In the genomic region with DNA sequence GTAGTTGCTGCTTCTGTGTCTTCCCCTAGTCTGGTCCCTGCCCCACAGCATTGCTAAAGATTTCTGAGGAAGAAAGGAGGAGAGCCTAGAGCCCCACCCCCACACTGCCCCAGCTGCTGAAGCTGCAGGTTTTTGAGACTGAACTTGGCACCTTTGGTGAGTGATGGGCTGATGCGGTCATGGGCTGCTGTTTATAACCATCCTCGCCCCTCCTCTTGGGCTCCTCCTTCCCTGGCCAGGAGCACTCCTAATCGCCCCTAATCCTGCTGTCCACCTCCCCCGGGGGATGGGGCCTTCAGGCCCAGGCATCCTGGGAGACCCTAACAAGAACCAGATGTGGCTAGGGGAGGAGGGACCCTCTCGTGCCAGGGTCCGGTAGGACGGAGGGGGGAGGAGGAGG, we compare ENCODE assay signal across 12 mouse cellular contexts. TPM values are rescaled to one million over a fixed set of nuclear protein-coding genes. Genes with fewer than 3 reads are reported as not detected.
DNase-seq lines count a peak whose midpoint lies in the region; ATAC-seq lines count a peak whose summit lies in the region.
"Had no signal": no experiment of that assay in that cellular context is flagged by ENCODE, and none has a peak within 500 bp of the region (broad histone marks: within the 10 kb centered on the region; RNA-seq: fewer than 3 reads in every experiment).

No protein-coding gene starts in this region.

- no peak overlapping the region for H3K9ac ChIP-seq in heart, embryonic 12.5 days
- H3K9ac ChIP-seq in midbrain, embryonic 13.5 days (replicated peaks) = 0 out of 2 replicates have a peak overlapping the region, but pooled peaks have one; percentile 14
- no peak overlapping the region for H3K9ac ChIP-seq in midbrain, embryonic 14.5 days (replicated peaks; ENCODE audit: low read length)
- no peak overlapping the region for H3K9ac ChIP-seq in neural tube, embryonic 11.5 days (ENCODE audit: low read length)
- H3K9ac ChIP-seq: embryonic facial prominence, embryonic 15.5 days had no signal

- H3K36me3 ChIP-seq in heart, embryonic 12.5 days = no peaks in the 10 kb centered on the region
- H3K36me3 ChIP-seq in midbrain, embryonic 13.5 days = no peaks in the 10 kb centered on the region
- no peaks in the 10 kb centered on the region for H3K36me3 ChIP-seq in midbrain, embryonic 14.5 days (ENCODE audit: control insufficient read depth, insufficient read depth, low read length)
- no peaks in the 10 kb centered on the region for H3K36me3 ChIP-seq in neural tube, embryonic 11.5 days (ENCODE audit: control insufficient read depth, insufficient read depth, low read length)
- H3K36me3 ChIP-seq: embryonic facial prominence, embryonic 15.5 days; hindbrain, embryonic 10.5 days had no signal

- peaks cover 11% of the 10 kb centered on the region; the same call in 1 of the 2 replicates for H3K27me3 ChIP-seq in heart, embryonic 12.5 days (replicated peaks)
- H3K27me3 ChIP-seq in midbrain, embryonic 13.5 days = no peaks in the 10 kb centered on the region; the same call in 1 of the 2 replicates
- no peaks in the 10 kb centered on the region for H3K27me3 ChIP-seq in midbrain, embryonic 14.5 days (ENCODE audit: control insufficient read depth, insufficient read depth, low read length)
- H3K27me3 ChIP-seq in neural tube, embryonic 11.5 days (ENCODE audit: control insufficient read depth, insufficient read depth, low read length) = no peaks in the 10 kb centered on the region
- H3K27me3 ChIP-seq: embryonic facial prominence, embryonic 15.5 days had no signal

- WGBS in heart, embryonic 12.5 days = 12% methylated on average over 7 of the region's 7 CpGs
- whole genome bisulfite sequencing in midbrain, embryonic 13.5 days = 13% methylated on average over 7 of the region's 7 CpGs
- WGBS in midbrain, embryonic 14.5 days = 5% methylated on average over 7 of the region's 7 CpGs
- WGBS in neural tube, embryonic 11.5 days = 4% methylated on average over 7 of the region's 7 CpGs

- ATAC-seq in heart, embryonic 12.5 days (ENCODE audit: insufficient number of reproducible peaks, low FRiP score) = 0 out of 2 replicates have a peak, but pooled peaks have one; percentile 29
- no peak for ATAC-seq in midbrain, embryonic 13.5 days
- no peak for ATAC-seq in midbrain, embryonic 14.5 days (ENCODE audit: low FRiP score, low TSS enrichment)
- no peak for ATAC-seq in neural tube, embryonic 11.5 days (ENCODE audit: insufficient read depth, low FRiP score, low TSS enrichment)

- no peak overlapping the region; the same call in 1 of the 2 replicates for H3K4me2 ChIP-seq in heart, embryonic 12.5 days
- H3K4me2 ChIP-seq in midbrain, embryonic 13.5 days (replicated peaks) = no peak overlapping the region
- H3K4me2 ChIP-seq in midbrain, embryonic 14.5 days (ENCODE audit: low read length) = no peak overlapping the region
- H3K4me2 ChIP-seq in neural tube, embryonic 11.5 days (ENCODE audit: low read depth) = no peak overlapping the region
- H3K4me2 ChIP-seq: embryonic facial prominence, embryonic 15.5 days had no signal

- DNase-seq in heart, adult 8-10 months (ENCODE audit: low spot score) = no peak
- no peak for DNase-seq in midbrain, embryonic 14.5 days
- peak; percentile 33 to 37 for DNase-seq in kidney, adult 8-10 months
- peak; percentile 38 for DNase-seq in neural tube, embryonic 11.5 days (ENCODE audit: low spot score)
- no peak for DNase-seq in spleen, adult 18-20 months
- no peak for DNase-seq in Muller cell, postnatal 12 days (ENCODE audit: inconsistent ontology term)
- DNase-seq: gastrocnemius, postnatal 14 days; lung, adult 18-20 months had no signal

- no peak overlapping the region for H3K4me3 ChIP-seq in heart, embryonic 12.5 days
- no peak overlapping the region for H3K4me3 ChIP-seq in midbrain, embryonic 13.5 days (replicated peaks)
- H3K4me3 ChIP-seq in midbrain, embryonic 14.5 days (replicated peaks; ENCODE audit: low read depth, low read length) = no peak overlapping the region
- no peak overlapping the region for H3K4me3 ChIP-seq in neural tube, embryonic 11.5 days (ENCODE audit: low read depth, low read length)
- H3K4me3 ChIP-seq: embryonic facial prominence, embryonic 15.5 days; hindbrain, embryonic 10.5 days had no signal

- H3K9me3 ChIP-seq in heart, embryonic 12.5 days (replicated peaks) = no peaks in the 10 kb centered on the region
- H3K9me3 ChIP-seq in midbrain, embryonic 13.5 days = no peaks in the 10 kb centered on the region
- H3K9me3 ChIP-seq in midbrain, embryonic 14.5 days (ENCODE audit: control insufficient read depth, low read length) = no peaks in the 10 kb centered on the region
- H3K9me3 ChIP-seq in neural tube, embryonic 11.5 days (ENCODE audit: control insufficient read depth, low read length) = no peaks in the 10 kb centered on the region
- H3K9me3 ChIP-seq: embryonic facial prominence, embryonic 15.5 days; hindbrain, embryonic 10.5 days had no signal

- peaks cover 28% of the 10 kb centered on the region for H3K4me1 ChIP-seq in heart, embryonic 12.5 days (replicated peaks)
- H3K4me1 ChIP-seq in midbrain, embryonic 13.5 days (replicated peaks) = peaks cover 7% of the 10 kb centered on the region; the same call in 1 of the 2 replicates
- H3K4me1 ChIP-seq in midbrain, embryonic 14.5 days (ENCODE audit: control insufficient read depth, insufficient read depth, low read length) = no peaks in the 10 kb centered on the region
- H3K4me1 ChIP-seq in neural tube, embryonic 11.5 days (ENCODE audit: control insufficient read depth, insufficient read depth, low read length) = peaks cover 4% of the 10 kb centered on the region; the same call in 1 of the 2 replicates
- H3K4me1 ChIP-seq: embryonic facial prominence, embryonic 15.5 days had no signal

- peak overlapping the region; percentile 28; the same call in 1 of the 2 replicates for H3K27ac ChIP-seq in heart, embryonic 12.5 days (ENCODE audit: poor library complexity, severe bottlenecking)
- no peak overlapping the region for H3K27ac ChIP-seq in midbrain, embryonic 13.5 days
- no peak overlapping the region for H3K27ac ChIP-seq in midbrain, embryonic 14.5 days (replicated peaks; ENCODE audit: low read depth, low read length)
- no peak overlapping the region for H3K27ac ChIP-seq in neural tube, embryonic 11.5 days (ENCODE audit: low read depth, low read length)
- H3K27ac ChIP-seq: embryonic facial prominence, embryonic 15.5 days; hindbrain, embryonic 10.5 days had no signal

RNA-seq across cellular contexts. Expression of a gene that starts 9.5 kb away (rescaled TPM):
- polyA plus RNA-seq in heart, embryonic 12.5 days (2016; fragmentation: Nextera tagmentation; extraction: Ambion mirVana) = 16.2 and 16.5 TPM in 2 replicates
- total RNA-seq in heart, adult 8-10 months (2022) = 1 to 10 TPM; 4.1 to 8.0 (median 7.2) TPM
- polyA plus RNA-seq in midbrain, embryonic 13.5 days (2015; fragmentation: Nextera tagmentation; extraction: Ambion mirVana) = 0.58 and 0.77 TPM in 2 replicates
- polyA plus RNA-seq in midbrain, embryonic 14.5 days (2014; fragmentation: Nextera tagmentation; extraction: Ambion mirVana) = 0.49 and 0.75 TPM in 2 replicates
- 1.8 and 2.5 TPM in 2 replicates for polyA plus RNA-seq in neural tube, embryonic 11.5 days (2014; fragmentation: Nextera tagmentation; extraction: Ambion mirVana)

RNA-seq across cellular contexts. Expression of a gene that starts 27.0 kb away (rescaled TPM):
- polyA plus RNA-seq in heart, embryonic 12.5 days (2016; fragmentation: Nextera tagmentation; extraction: Ambion mirVana) = 59.2 and 59.3 TPM in 2 replicates
- 1 to 10 TPM; 3.5 to 5.3 (median 4.9) TPM for total RNA-seq in heart, adult 8-10 months (2022)
- polyA plus RNA-seq in midbrain, embryonic 13.5 days (2015; fragmentation: Nextera tagmentation; extraction: Ambion mirVana) = 47.9 and 49.6 TPM in 2 replicates
- 24.8 and 31.0 TPM in 2 replicates for polyA plus RNA-seq in midbrain, embryonic 14.5 days (2014; fragmentation: Nextera tagmentation; extraction: Ambion mirVana)
- polyA plus RNA-seq in neural tube, embryonic 11.5 days (2014; fragmentation: Nextera tagmentation; extraction: Ambion mirVana) = 106 and 113 TPM in 2 replicates

RNA-seq across cellular contexts. Expression of a gene that starts 27.2 kb away (rescaled TPM):
- 389 TPM in 2 replicates for polyA plus RNA-seq in heart, embryonic 12.5 days (2016; fragmentation: Nextera tagmentation; extraction: Ambion mirVana)
- total RNA-seq in heart, adult 8-10 months (2022) = 100 to 1,000 TPM; 163 to 218 (median 190) TPM
- polyA plus RNA-seq in midbrain, embryonic 13.5 days (2015; fragmentation: Nextera tagmentation; extraction: Ambion mirVana) = 386 and 396 TPM in 2 replicates
- polyA plus RNA-seq in midbrain, embryonic 14.5 days (2014; fragmentation: Nextera tagmentation; extraction: Ambion mirVana) = 363 and 446 TPM in 2 replicates
- 379 and 382 TPM in 2 replicates for polyA plus RNA-seq in neural tube, embryonic 11.5 days (2014; fragmentation: Nextera tagmentation; extraction: Ambion mirVana)

RNA-seq across cellular contexts. Expression of a gene that starts 48.3 kb away (rescaled TPM):
- polyA plus RNA-seq in heart, embryonic 12.5 days (2016; fragmentation: Nextera tagmentation; extraction: Ambion mirVana) = 72.1 and 75.0 TPM in 2 replicates
- 10 to 100 TPM; 19.6 to 26.2 (median 23.4) TPM for total RNA-seq in heart, adult 8-10 months (2022)
- polyA plus RNA-seq in midbrain, embryonic 13.5 days (2015; fragmentation: Nextera tagmentation; extraction: Ambion mirVana) = 173 and 178 TPM in 2 replicates
- 125 and 152 TPM in 2 replicates for polyA plus RNA-seq in midbrain, embryonic 14.5 days (2014; fragmentation: Nextera tagmentation; extraction: Ambion mirVana)
- polyA plus RNA-seq in neural tube, embryonic 11.5 days (2014; fragmentation: Nextera tagmentation; extraction: Ambion mirVana) = 160 and 171 TPM in 2 replicates

Comparison
In these comparisons a context has a peak if more than half of its experiments do, and no peak if none do; other contexts are left out.
1. DNase-seq: peak in kidney, adult 8-10 months (2 of 2) and neural tube, embryonic 11.5 days (single experiment); none in heart, adult 8-10 months (single experiment), midbrain, embryonic 14.5 days (single experiment), spleen, adult 18-20 months (0 of 2) and Muller cell, postnatal 12 days (single experiment).